Mouse (Mus musculus): ENCODE measurements around the gene Mb. TPM values are rescaled to one million over a fixed set of nuclear protein-coding genes. Genes with fewer than 3 reads are reported as not detected.
A peak's percentile ranks its signal among the peaks of the same experiment; 100 is the strongest.

The Mb gene
- polyA plus RNA-seq, 1 experiment from 2014 or later = not detected

- no peak for ATAC-seq
- H3K4me1 ChIP-seq (replicated peaks) = peaks cover 3% of the 10 kb centered on the region; the same call in 1 of the 2 replicates
- H3K4me2 ChIP-seq (replicated peaks) = no peak overlapping the region
- 90% methylated on average over 3 of the region's 3 CpGs for WGBS
- H3K9ac ChIP-seq (replicated peaks) = no peak overlapping the region
- no peaks in the 10 kb centered on the region for H3K9me3 ChIP-seq
- no peaks in the 10 kb centered on the region for H3K36me3 ChIP-seq
- H3K4me3 ChIP-seq (replicated peaks) = no peak overlapping the region
- H3K27ac ChIP-seq = no peak overlapping the region
- 0 out of 2 replicates have a peak, but pooled peaks cover 11% of the 10 kb centered on the region for H3K27me3 ChIP-seq
Measured at GRCm38 (mm10) chr15:77003173-77003867, 47.1 kb downstream of the Mb start.

- ATAC-seq = no peak
Measured at GRCm38 (mm10) chr15:76998878-76999588, 51.4 kb downstream of the Mb start.

GRCm38 (mm10) chr15:76998048-76998447 lies 52.4 kb downstream of the Mb start:
- Histone ChIP-seq H3K27me3 (0 out of 2 replicates have a peak, but pooled peaks cover 9% of the 10 kb centered on the region), H3K4me3 (replicated peaks) (no peak overlapping the region), H3K9me3 (no peaks in the 10 kb centered on the region), H3K27ac (no peak overlapping the region), H3K4me1 (replicated peaks) (peaks cover 3% of the 10 kb centered on the region; the same call in 1 of the 2 replicates), H3K9ac (replicated peaks) (no peak overlapping the region), H3K4me2 (replicated peaks) (no peak overlapping the region), H3K36me3 (no peaks in the 10 kb centered on the region)
- 92% methylated on average over 2 of the region's 2 CpGs for WGBS
- ATAC-seq = no peak

More at GRCm38 (mm10) chr15:76998878-76999588, 51.4 kb downstream of the Mb start:
- 48% methylated on average over 21 of the region's 21 CpGs for WGBS
- Histone ChIP-seq H3K36me3 (no peaks in the 10 kb centered on the region), H3K27ac (no peak overlapping the region), H3K4me3 (replicated peaks) (no peak overlapping the region), H3K4me1 (replicated peaks) (peaks cover 3% of the 10 kb centered on the region; the same call in 1 of the 2 replicates), H3K27me3 (0 out of 2 replicates have a peak, but pooled peaks cover 9% of the 10 kb centered on the region), H3K4me2 (replicated peaks) (0 out of 2 replicates have a peak overlapping the region, but pooled peaks have one; percentile 13), H3K9me3 (no peaks in the 10 kb centered on the region), H3K9ac (replicated peaks) (no peak overlapping the region)

- no peaks in the 10 kb centered on the region for H3K9me3 ChIP-seq
- WGBS = 84% methylated on average over 3 of the region's 3 CpGs
- no peak for ATAC-seq
- H3K9ac ChIP-seq (replicated peaks) = no peak overlapping the region
- H3K36me3 ChIP-seq = no peaks in the 10 kb centered on the region
- no peak overlapping the region for H3K27ac ChIP-seq
- H3K4me3 ChIP-seq (replicated peaks) = no peak overlapping the region
- no peak overlapping the region for H3K4me2 ChIP-seq (replicated peaks)
- H3K27me3 ChIP-seq = 0 out of 2 replicates have a peak, but pooled peaks cover 3% of the 10 kb centered on the region
- H3K4me1 ChIP-seq (replicated peaks) = peaks cover 3% of the 10 kb centered on the region; the same call in 1 of the 2 replicates
Measured at GRCm38 (mm10) chr15:76994413-76994812, 56.1 kb downstream of the Mb start.

- peaks cover 17% of the 10 kb centered on the region for H3K4me1 ChIP-seq (replicated peaks)
- H3K9me3 ChIP-seq = no peaks in the 10 kb centered on the region
- H3K4me2 ChIP-seq (replicated peaks) = peak overlapping the region; percentile 52
- H3K27me3 ChIP-seq = peaks cover 6% of the 10 kb centered on the region; the same call in 1 of the 2 replicates
- ATAC-seq = peak; percentile 93
- H3K9ac ChIP-seq (replicated peaks) = peak overlapping the region; percentile 45
- H3K27ac ChIP-seq = peak overlapping the region; percentile 35; the same call in 1 of the 2 replicates
- H3K36me3 ChIP-seq = no peaks in the 10 kb centered on the region
- peak overlapping the region; percentile 36 for H3K4me3 ChIP-seq (replicated peaks)
- WGBS = under 1% methylated on average over 21 of the region's 21 CpGs
Measured at GRCm38 (mm10) chr15:76987542-76988094, 62.9 kb downstream of the Mb start.

GRCm38 (mm10) chr15:76987137-76987536 lies 63.3 kb downstream of the Mb start:
- Histone ChIP-seq H3K36me3 (no peaks in the 10 kb centered on the region), H3K4me3 (replicated peaks) (peak overlapping the region; percentile 36), H3K27ac (no peak overlapping the region), H3K4me2 (replicated peaks) (peak overlapping the region; percentile 52), H3K9ac (replicated peaks) (peak overlapping the region; percentile 45), H3K27me3 (peaks cover 6% of the 10 kb centered on the region; the same call in 1 of the 2 replicates), H3K9me3 (no peaks in the 10 kb centered on the region), H3K4me1 (replicated peaks) (peaks cover 17% of the 10 kb centered on the region)
- 12% methylated on average over 11 of the region's 11 CpGs for WGBS
- peak; percentile 41; the same call in 1 of the 2 replicates for ATAC-seq

- H3K4me3 ChIP-seq (replicated peaks) = no peak overlapping the region
- no peak overlapping the region for H3K9ac ChIP-seq (replicated peaks)
- H3K4me1 ChIP-seq (replicated peaks) = peaks cover 12% of the 10 kb centered on the region
- ATAC-seq = no peak
- H3K27ac ChIP-seq = no peak overlapping the region
- peaks cover 6% of the 10 kb centered on the region; the same call in 1 of the 2 replicates for H3K27me3 ChIP-seq
- H3K36me3 ChIP-seq = no peaks in the 10 kb centered on the region
- 50% methylated on average over 3 of the region's 3 CpGs for WGBS
- no peaks in the 10 kb centered on the region for H3K9me3 ChIP-seq
- no peak overlapping the region for H3K4me2 ChIP-seq (replicated peaks)
Measured at GRCm38 (mm10) chr15:76982745-76983144, 67.7 kb downstream of the Mb start.

GRCm38 (mm10) chr15:76979799-76980198 lies 70.7 kb downstream of the Mb start:
- H3K27me3 ChIP-seq = no peaks in the 10 kb centered on the region
- H3K4me1 ChIP-seq (replicated peaks) = peaks cover 14% of the 10 kb centered on the region
- 81% methylated on average over 4 of the region's 4 CpGs for whole genome bisulfite sequencing
- no peaks in the 10 kb centered on the region for H3K36me3 ChIP-seq
- H3K4me3 ChIP-seq (replicated peaks) = no peak overlapping the region
- H3K9me3 ChIP-seq = no peaks in the 10 kb centered on the region
- no peak for ATAC-seq
- H3K27ac ChIP-seq = no peak overlapping the region
- H3K9ac ChIP-seq (replicated peaks) = no peak overlapping the region
- no peak overlapping the region for H3K4me2 ChIP-seq (replicated peaks)

- no peaks in the 10 kb centered on the region for H3K27me3 ChIP-seq
- peaks cover 20% of the 10 kb centered on the region for H3K4me1 ChIP-seq (replicated peaks)
- no peaks in the 10 kb centered on the region for H3K9me3 ChIP-seq
- no peak for ATAC-seq
- H3K4me3 ChIP-seq (replicated peaks) = no peak overlapping the region
- 13% methylated on average over 5 of the region's 5 CpGs for WGBS
- no peak overlapping the region for H3K9ac ChIP-seq (replicated peaks)
- H3K36me3 ChIP-seq = no peaks in the 10 kb centered on the region
- no peak overlapping the region for H3K4me2 ChIP-seq (replicated peaks)
- H3K27ac ChIP-seq = no peak overlapping the region
Measured at GRCm38 (mm10) chr15:76976619-76977018, 73.9 kb downstream of the Mb start.

GRCm38 (mm10) chr15:76973855-76974651 lies 76.4 kb downstream of the Mb start:
- peak overlapping the region; percentile 51 for H3K4me3 ChIP-seq (replicated peaks)
- no peaks in the 10 kb centered on the region for H3K27me3 ChIP-seq
- peak overlapping the region; percentile 74 for H3K9ac ChIP-seq (replicated peaks)
- ATAC-seq = peak; percentile 86
- peak overlapping the region; percentile 44; the same call in 1 of the 2 replicates for H3K27ac ChIP-seq
- H3K4me1 ChIP-seq (replicated peaks) = peaks cover 20% of the 10 kb centered on the region
- H3K36me3 ChIP-seq = no peaks in the 10 kb centered on the region
- peak overlapping the region; percentile 72 for H3K4me2 ChIP-seq (replicated peaks)
- 7% methylated on average over 29 of the region's 31 CpGs for WGBS
- no peaks in the 10 kb centered on the region for H3K9me3 ChIP-seq

- no peaks in the 10 kb centered on the region for H3K27me3 ChIP-seq
- peak; percentile 53 for ATAC-seq
- WGBS = 32% methylated on average over 8 of the region's 8 CpGs
- H3K4me1 ChIP-seq (replicated peaks) = peaks cover 20% of the 10 kb centered on the region
- H3K4me3 ChIP-seq (replicated peaks) = peak overlapping the region; percentile 51
- H3K4me2 ChIP-seq (replicated peaks) = peak overlapping the region; percentile 72
- H3K9me3 ChIP-seq = no peaks in the 10 kb centered on the region
- no peak overlapping the region for H3K27ac ChIP-seq
- no peaks in the 10 kb centered on the region for H3K36me3 ChIP-seq
- no peak overlapping the region for H3K9ac ChIP-seq (replicated peaks)
Measured at GRCm38 (mm10) chr15:76973272-76973854, 77.1 kb downstream of the Mb start.
